Mouse (Mus musculus): Measurements from ENCODE around the gene Scarb2. TPM values are rescaled to one million over a fixed set of nuclear protein-coding genes. Genes with fewer than 3 reads are reported as not detected.

The Scarb2 gene
- polyA plus RNA-seq, 1 experiment from 2014 or later: 17.0 TPM

GRCm38 (mm10) chr5:92490304-92490703, 16.3 kb downstream of the Scarb2 start:
- Histone ChIP-seq H3K27ac (replicated peaks) (no peak overlapping the region), H3K9ac (replicated peaks) (no peak overlapping the region), H3K27me3 (no peaks in the 10 kb centered on the region), H3K4me1 (0 out of 2 replicates have a peak, but pooled peaks cover under 1% of the 10 kb centered on the region), H3K9me3 (no peaks in the 10 kb centered on the region), H3K4me3 (no peak overlapping the region), H3K36me3 (0 out of 2 replicates have a peak, but pooled peaks cover 7% of the 10 kb centered on the region), H3K4me2 (replicated peaks) (no peak overlapping the region)
- 91% methylated on average over 3 of the region's 3 CpGs for WGBS
- no peak for ATAC-seq (ENCODE audit: low FRiP score, low read depth)

DNA sequence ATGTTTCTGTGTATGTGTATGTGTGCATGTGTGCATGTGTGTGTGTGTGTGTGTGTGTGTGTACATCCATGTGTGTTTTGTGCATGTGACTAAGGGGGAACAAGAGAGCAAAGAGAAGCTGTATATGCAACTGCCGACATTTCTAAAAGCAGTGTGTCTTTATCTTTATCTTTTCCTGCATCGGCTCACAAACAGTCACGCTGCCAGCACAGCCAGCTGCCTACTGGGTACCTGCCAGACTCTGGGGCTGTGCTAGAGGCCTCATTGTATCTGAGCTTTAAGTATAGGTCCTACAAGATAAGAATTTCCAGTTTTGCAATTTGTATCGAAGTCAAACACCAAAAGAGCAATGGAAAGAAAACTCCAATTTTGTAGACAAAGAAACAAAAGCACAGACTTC, 17.1 kb downstream of the Scarb2 start:
- Histone ChIP-seq H3K36me3 (peaks cover 14% of the 10 kb centered on the region), H3K9ac (replicated peaks) (no peak overlapping the region), H3K27ac (replicated peaks) (no peak overlapping the region), H3K27me3 (no peaks in the 10 kb centered on the region), H3K4me2 (replicated peaks) (no peak overlapping the region), H3K4me3 (no peak overlapping the region), H3K9me3 (no peaks in the 10 kb centered on the region), H3K4me1 (no peaks in the 10 kb centered on the region)
- ATAC-seq (ENCODE audit: low FRiP score, low read depth): no peak
- WGBS: 81% methylated on average over 4 of the region's 4 CpGs

- H3K9ac ChIP-seq (replicated peaks): no peak overlapping the region
- WGBS: 77% methylated on average over 7 of the region's 7 CpGs
- no peak overlapping the region for H3K27ac ChIP-seq (replicated peaks)
These were observed 17.7 kb downstream of the Scarb2 start for GRCm38 (mm10) chr5:92488961-92489360.

GRCm38 (mm10) chr5:92488408-92488807, 18.2 kb downstream of the Scarb2 start:
- Histone ChIP-seq H3K4me2 (replicated peaks) (no peak overlapping the region), H3K27me3 (no peaks in the 10 kb centered on the region), H3K9ac (replicated peaks) (no peak overlapping the region), H3K4me1 (no peaks in the 10 kb centered on the region), H3K36me3 (peaks cover 24% of the 10 kb centered on the region), H3K4me3 (no peak overlapping the region), H3K9me3 (no peaks in the 10 kb centered on the region), H3K27ac (replicated peaks) (no peak overlapping the region)
- WGBS: 83% methylated on average over 3 of the region's 3 CpGs
- no peak for ATAC-seq (ENCODE audit: low FRiP score, low read depth)

More at GRCm38 (mm10) chr5:92488961-92489360, 17.7 kb downstream of the Scarb2 start:
- Histone ChIP-seq H3K4me2 (replicated peaks) (no peak overlapping the region), H3K27me3 (no peaks in the 10 kb centered on the region), H3K9me3 (no peaks in the 10 kb centered on the region), H3K4me1 (no peaks in the 10 kb centered on the region), H3K36me3 (peaks cover 19% of the 10 kb centered on the region), H3K4me3 (no peak overlapping the region)
- ATAC-seq (ENCODE audit: low FRiP score, low read depth): no peak

DNA sequence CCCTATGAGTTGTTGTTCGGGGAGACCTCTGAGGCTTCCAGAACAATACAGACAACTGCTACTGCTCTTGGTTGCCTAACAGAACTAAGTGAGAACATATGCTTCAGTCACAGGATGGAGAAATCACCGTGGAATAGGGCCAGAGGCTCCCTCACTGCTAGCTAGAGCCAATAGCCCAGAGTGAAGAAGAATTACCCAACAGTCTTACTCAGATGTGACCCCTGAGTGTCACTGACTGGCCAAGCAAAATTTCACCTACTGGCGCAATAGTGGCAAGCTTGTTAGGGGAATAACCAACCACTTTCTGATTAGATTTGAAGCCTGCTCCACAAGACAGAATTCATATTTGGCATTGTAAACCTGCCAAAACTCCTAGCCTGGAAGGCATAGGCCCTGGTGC, 19.9 kb downstream of the Scarb2 start:
- no peak for ATAC-seq (ENCODE audit: low FRiP score, low read depth)
- Histone ChIP-seq H3K27me3 (no peaks in the 10 kb centered on the region), H3K4me3 (no peak overlapping the region), H3K27ac (replicated peaks) (no peak overlapping the region), H3K9me3 (no peaks in the 10 kb centered on the region), H3K4me2 (replicated peaks) (no peak overlapping the region), H3K36me3 (peaks cover 37% of the 10 kb centered on the region), H3K4me1 (no peaks in the 10 kb centered on the region), H3K9ac (replicated peaks) (no peak overlapping the region)
- 91% methylated on average over 3 of the region's 3 CpGs for WGBS

DNA sequence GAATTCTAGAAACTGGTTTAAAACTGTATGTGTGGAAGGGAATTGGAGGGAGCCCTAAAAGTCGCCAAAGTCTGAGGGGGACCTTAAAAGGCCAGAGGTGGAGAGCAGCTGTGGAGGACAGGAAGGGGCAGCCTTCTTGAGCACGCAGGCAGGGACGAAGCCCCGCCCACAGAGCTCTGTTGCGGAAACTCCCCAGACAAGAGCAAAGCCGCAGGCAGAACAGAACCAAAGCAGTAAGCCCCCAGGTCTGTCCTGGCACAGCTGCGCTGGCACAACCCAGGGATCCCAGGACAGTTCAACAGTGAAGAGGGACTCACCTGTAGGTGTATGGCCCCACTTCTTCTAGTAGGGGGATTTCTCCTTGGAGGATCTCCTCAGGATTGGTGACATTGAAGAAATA, 21.8 kb downstream of the Scarb2 start:
- Histone ChIP-seq H3K9me3 (no peaks in the 10 kb centered on the region), H3K4me3 (no peak overlapping the region), H3K4me1 (no peaks in the 10 kb centered on the region), H3K27me3 (no peaks in the 10 kb centered on the region), H3K4me2 (replicated peaks) (no peak overlapping the region), H3K36me3 (peaks cover 37% of the 10 kb centered on the region), H3K27ac (replicated peaks) (no peak overlapping the region), H3K9ac (replicated peaks) (no peak overlapping the region)
- ATAC-seq (ENCODE audit: low FRiP score, low read depth): no peak
- WGBS: 68% methylated on average over 7 of the region's 7 CpGs

DNA sequence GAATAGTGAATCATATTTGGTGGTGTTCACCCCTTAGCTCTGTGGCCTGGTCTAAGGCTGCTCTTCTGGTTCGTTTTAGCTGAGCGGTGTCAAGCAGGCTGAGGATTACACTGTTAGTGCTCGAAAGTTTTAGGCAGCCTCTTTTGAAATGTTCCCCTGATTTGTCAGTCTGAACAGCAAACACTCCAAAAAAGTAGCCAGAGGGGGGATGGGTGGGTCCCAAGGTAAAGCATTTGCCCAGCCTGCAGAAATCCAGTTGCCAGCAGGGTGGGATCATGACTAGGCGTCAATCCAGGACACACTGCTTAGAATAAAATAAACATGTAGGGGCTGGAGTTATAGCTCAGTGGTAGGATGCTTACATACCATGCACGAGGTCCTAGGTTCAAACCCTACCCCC, 33.8 kb downstream of the Scarb2 start:
- Histone ChIP-seq H3K4me1 (no peaks in the 10 kb centered on the region), H3K4me3 (no peak overlapping the region), H3K27ac (replicated peaks) (no peak overlapping the region), H3K36me3 (0 out of 2 replicates have a peak, but pooled peaks cover 8% of the 10 kb centered on the region), H3K27me3 (no peaks in the 10 kb centered on the region), H3K9ac (replicated peaks) (no peak overlapping the region), H3K9me3 (no peaks in the 10 kb centered on the region), H3K4me2 (replicated peaks) (no peak overlapping the region)
- no peak for ATAC-seq (ENCODE audit: low FRiP score, low read depth)
- 78% methylated on average over 5 of the region's 5 CpGs for WGBS

DNA sequence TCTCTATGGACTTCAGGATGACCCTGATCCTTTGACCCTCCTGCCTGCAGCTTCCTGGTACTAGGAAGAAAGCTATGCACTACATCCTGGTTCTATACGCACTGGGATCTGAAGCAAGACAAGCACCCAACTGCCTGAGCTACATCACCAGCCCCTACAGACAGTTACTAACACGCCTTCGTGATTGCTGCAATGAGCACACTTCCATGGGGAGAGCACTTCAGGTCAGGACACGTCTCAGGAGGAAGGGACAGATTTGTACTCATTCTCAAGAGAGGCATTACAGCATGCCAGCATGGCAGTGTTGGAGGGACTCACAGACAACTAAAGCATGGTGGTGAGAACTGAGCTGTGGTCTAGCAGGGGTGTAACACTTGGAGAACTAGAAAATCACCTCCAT, 35.1 kb downstream of the Scarb2 start:
- Histone ChIP-seq H3K36me3 (0 out of 2 replicates have a peak, but pooled peaks cover 8% of the 10 kb centered on the region), H3K4me3 (no peak overlapping the region), H3K27me3 (no peaks in the 10 kb centered on the region), H3K4me2 (replicated peaks) (no peak overlapping the region), H3K27ac (replicated peaks) (no peak overlapping the region), H3K4me1 (no peaks in the 10 kb centered on the region), H3K9me3 (no peaks in the 10 kb centered on the region), H3K9ac (replicated peaks) (no peak overlapping the region)
- 94% methylated on average over 4 of the region's 4 CpGs for WGBS
- no peak for ATAC-seq (ENCODE audit: low FRiP score, low read depth)

- ATAC-seq (ENCODE audit: low FRiP score, low read depth): no peak
- no peak overlapping the region for H3K27ac ChIP-seq (replicated peaks)
- no peaks in the 10 kb centered on the region for H3K4me1 ChIP-seq
- no peak overlapping the region for H3K4me3 ChIP-seq
- 95% methylated on average over 18 of the region's 18 CpGs for WGBS
- no peaks in the 10 kb centered on the region for H3K36me3 ChIP-seq
- H3K9me3 ChIP-seq: no peaks in the 10 kb centered on the region
- H3K27me3 ChIP-seq: no peaks in the 10 kb centered on the region
- H3K9ac ChIP-seq (replicated peaks): no peak overlapping the region
- no peak overlapping the region for H3K4me2 ChIP-seq (replicated peaks)
These were observed 37.2 kb downstream of the Scarb2 start for GRCm38 (mm10) chr5:92469201-92470130.

- no peak overlapping the region for H3K27ac ChIP-seq (replicated peaks)
- no peaks in the 10 kb centered on the region for H3K4me1 ChIP-seq
- no peaks in the 10 kb centered on the region for H3K36me3 ChIP-seq
- 96% methylated on average over 6 of the region's 6 CpGs for WGBS
- no peaks in the 10 kb centered on the region for H3K9me3 ChIP-seq
- ATAC-seq (ENCODE audit: low FRiP score, low read depth): no peak
- H3K27me3 ChIP-seq: no peaks in the 10 kb centered on the region
- no peak overlapping the region for H3K4me2 ChIP-seq (replicated peaks)
- no peak overlapping the region for H3K9ac ChIP-seq (replicated peaks)
- H3K4me3 ChIP-seq: no peak overlapping the region
These were observed 38.4 kb downstream of the Scarb2 start for GRCm38 (mm10) chr5:92468234-92468633.

DNA sequence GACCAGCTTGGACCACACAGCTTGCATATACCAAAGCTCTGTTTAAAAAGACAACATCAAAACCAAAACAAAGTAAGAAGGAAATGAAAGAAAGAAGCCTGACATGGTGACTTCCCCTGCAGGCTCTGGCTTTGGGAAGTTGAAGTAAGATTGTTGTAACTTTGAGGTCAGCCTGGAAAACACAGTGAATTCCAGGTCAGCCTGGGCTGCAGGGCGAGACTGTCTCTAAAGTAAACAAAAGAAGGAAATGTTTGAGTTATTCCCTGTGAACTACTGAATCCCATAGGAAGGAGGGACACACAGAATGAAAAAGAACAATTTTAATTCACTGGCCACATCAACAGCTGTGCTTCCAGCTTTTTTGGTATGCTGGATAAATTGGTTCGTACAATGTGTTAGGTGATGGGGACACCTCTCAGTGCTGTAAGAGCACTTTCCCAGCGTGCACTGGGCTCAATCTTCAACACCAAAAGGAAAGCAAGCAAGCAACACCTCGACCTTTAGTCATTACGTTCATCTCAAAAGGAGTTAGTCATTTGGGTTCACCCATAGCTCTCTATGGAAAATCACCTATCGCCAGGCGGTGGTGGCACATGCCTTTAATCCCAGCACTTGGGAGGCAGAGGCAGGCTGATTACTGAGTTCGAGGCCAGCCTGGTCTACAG, 39.4 kb downstream of the Scarb2 start:
- 83% methylated on average over 8 of the region's 8 CpGs for WGBS

DNA sequence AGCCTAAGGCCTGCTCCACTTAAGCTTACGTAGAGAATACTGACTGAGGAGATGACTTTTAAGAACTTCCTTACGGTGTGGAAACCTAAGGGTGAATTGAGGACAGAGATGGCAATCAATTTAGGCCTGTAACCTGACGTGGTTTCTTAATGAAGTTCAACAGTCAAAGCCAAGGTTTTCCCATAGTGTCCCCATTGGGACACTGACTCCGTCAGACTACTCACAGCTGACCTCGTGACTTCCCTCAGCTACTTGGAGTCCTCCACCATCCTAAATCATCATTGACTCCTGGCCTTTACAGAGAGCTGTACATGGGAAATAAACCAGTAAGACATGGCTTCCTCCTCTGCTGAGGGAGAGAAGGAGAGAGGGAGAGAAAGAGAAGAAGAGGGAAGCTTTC, 41.1 kb downstream of the Scarb2 start:
- WGBS: 93% methylated on average over 5 of the region's 5 CpGs
- no peak for ATAC-seq (ENCODE audit: low FRiP score, low read depth)
- H3K4me2 ChIP-seq (replicated peaks): no peak overlapping the region
- no peak overlapping the region for H3K9ac ChIP-seq (replicated peaks)
- H3K27ac ChIP-seq (replicated peaks): no peak overlapping the region
- no peaks in the 10 kb centered on the region for H3K9me3 ChIP-seq
- H3K4me1 ChIP-seq: no peaks in the 10 kb centered on the region
- no peak overlapping the region for H3K4me3 ChIP-seq
- peaks cover 9% of the 10 kb centered on the region for H3K36me3 ChIP-seq
- H3K27me3 ChIP-seq: no peaks in the 10 kb centered on the region

More for the DNA sequence above, 39.4 kb downstream of the Scarb2 start:
- Histone ChIP-seq H3K4me1 (no peaks in the 10 kb centered on the region), H3K9me3 (no peaks in the 10 kb centered on the region), H3K36me3 (no peaks in the 10 kb centered on the region), H3K4me3 (no peak overlapping the region), H3K4me2 (replicated peaks) (no peak overlapping the region), H3K27me3 (no peaks in the 10 kb centered on the region), H3K9ac (replicated peaks) (no peak overlapping the region), H3K27ac (replicated peaks) (no peak overlapping the region)
- ATAC-seq (ENCODE audit: low FRiP score, low read depth): no peak

Data from midbrain, embryonic 12.5 days (tissue).